Comparison of ENCODE assay signal across 35 mouse cellular contexts in genomic region chr2:125471721-125472120, GRCm38 (mm10). TPM values are rescaled to one million over a fixed set of nuclear protein-coding genes. Genes with fewer than 3 reads are reported as not detected.
DNase-seq lines count a peak whose midpoint lies in the region; ATAC-seq and TF ChIP-seq lines count a peak whose summit lies in the region.
"Had no signal": no experiment of that assay in that cellular context is flagged by ENCODE, and none has a peak within 500 bp of the region (broad histone marks: within the 10 kb centered on the region; RNA-seq: fewer than 3 reads in every experiment).

No protein-coding gene starts in this region.

- no peak for ATAC-seq in heart, embryonic 15.5 days (replicated peaks; ENCODE audit: insufficient number of reproducible peaks, insufficient read depth, low FRiP score, low read depth)
- ATAC-seq in Patski, result peak; percentile 85
- no peak for ATAC-seq in forebrain, embryonic 11.5 days (replicated peaks; ENCODE audit: low FRiP score)
- ATAC-seq: forebrain, embryonic 13.5 days; inflammation-experienced regulatory T-cells, adult 6 months; midbrain, embryonic 16.5 days had no signal

- no peak overlapping the region for H3K9ac ChIP-seq in heart, embryonic 15.5 days
- no peak overlapping the region for H3K9ac ChIP-seq in forebrain, embryonic 11.5 days (ENCODE audit: low read length)
- H3K9ac ChIP-seq: forebrain, embryonic 13.5 days; hindbrain, embryonic 15.5 days; kidney, embryonic 15.5 days; limb, embryonic 13.5 days; lung, embryonic 15.5 days; neural tube, embryonic 12.5 days had no signal

- CTCF ChIA-PET in Patski (lab: Charles Lee), result no interaction called here

- no peaks in the 10 kb centered on the region for H3K9me3 ChIP-seq in heart, embryonic 10.5 days
- H3K9me3 ChIP-seq in heart, embryonic 15.5 days (replicated peaks), result no peaks in the 10 kb centered on the region
- no peaks in the 10 kb centered on the region for H3K9me3 ChIP-seq in forebrain, embryonic 11.5 days (ENCODE audit: control insufficient read depth, low read length)
- H3K9me3 ChIP-seq: forebrain, embryonic 13.5 days; hindbrain, embryonic 15.5 days; kidney, embryonic 15.5 days; limb, embryonic 13.5 days; lung, embryonic 15.5 days; neural tube, embryonic 12.5 days had no signal

- 68% methylated on average over 4 of the region's 4 CpGs for WGBS in heart, embryonic 10.5 days
- 55% methylated on average over 4 of the region's 4 CpGs for WGBS in heart, embryonic 15.5 days
- 90% methylated on average over 4 of the region's 4 CpGs for WGBS in forebrain, embryonic 11.5 days

- H3K4me2 ChIP-seq in heart, embryonic 15.5 days, result no peak overlapping the region
- H3K4me2 ChIP-seq in forebrain, embryonic 11.5 days (ENCODE audit: low read depth, low read length, severe bottlenecking), result no peak overlapping the region
- H3K4me2 ChIP-seq: forebrain, embryonic 13.5 days; hindbrain, embryonic 15.5 days; kidney, embryonic 15.5 days; limb, embryonic 13.5 days; liver, embryonic 11.5 days; lung, embryonic 15.5 days; midbrain, embryonic 11.5 days; neural tube, embryonic 12.5 days had no signal

- in situ Hi-C loops in Patski (cut with MboI; ENCODE audit: low pct_unique_long_range_greater_than_20kb), result no loop called here

- peak overlapping the region; percentile 53; the same call in 1 of the 2 replicates for H3K27ac ChIP-seq in heart, embryonic 10.5 days
- H3K27ac ChIP-seq in heart, embryonic 15.5 days, result peak overlapping the region; percentile 83
- H3K27ac ChIP-seq in forebrain, embryonic 11.5 days (ENCODE audit: low read depth, low read length), result no peak overlapping the region
- H3K27ac ChIP-seq: forebrain, embryonic 13.5 days; hindbrain, embryonic 15.5 days; neural tube, embryonic 12.5 days had no signal

- TF ChIP-seq CTCF in Patski (IDR thresholded peaks at IDR 0.05), result no peak

- H3K4me3 ChIP-seq in heart, embryonic 10.5 days, result no peak overlapping the region
- no peak overlapping the region for H3K4me3 ChIP-seq in heart, embryonic 15.5 days
- no peak overlapping the region for H3K4me3 ChIP-seq in forebrain, embryonic 11.5 days (ENCODE audit: low read depth, low read length)
- H3K4me3 ChIP-seq: forebrain, embryonic 13.5 days; hindbrain, embryonic 15.5 days; kidney, embryonic 15.5 days; layer of hippocampus, adult 2 months; limb, embryonic 13.5 days; lung, embryonic 15.5 days; neural tube, embryonic 12.5 days had no signal

- H3K27me3 ChIP-seq in heart, embryonic 10.5 days (ENCODE audit: insufficient read depth, poor library complexity, severe bottlenecking), result no peaks in the 10 kb centered on the region
- H3K27me3 ChIP-seq in heart, embryonic 15.5 days, result no peaks in the 10 kb centered on the region
- H3K27me3 ChIP-seq in Patski, result no peaks in the 10 kb centered on the region
- no peaks in the 10 kb centered on the region for H3K27me3 ChIP-seq in forebrain, embryonic 11.5 days (ENCODE audit: control insufficient read depth, insufficient read depth, low read length)
- H3K27me3 ChIP-seq: CH12.LX; forebrain, embryonic 13.5 days; hindbrain, embryonic 15.5 days; kidney, embryonic 15.5 days; limb, embryonic 13.5 days; lung, embryonic 15.5 days; neural tube, embryonic 12.5 days had no signal

- H3K4me1 ChIP-seq in heart, embryonic 10.5 days, result peaks cover 40% of the 10 kb centered on the region
- peaks cover 35% of the 10 kb centered on the region for H3K4me1 ChIP-seq in heart, embryonic 15.5 days (replicated peaks)
- no peaks in the 10 kb centered on the region for H3K4me1 ChIP-seq in forebrain, embryonic 11.5 days (replicated peaks; ENCODE audit: control insufficient read depth, insufficient read depth, low read length)
- H3K4me1 ChIP-seq: forebrain, embryonic 13.5 days; hindbrain, embryonic 15.5 days; neural tube, embryonic 12.5 days had no signal

- intact Hi-C loops in heart, postnatal 14 days (cut with DNase I), result no loop called here

- POLR2A ChIA-PET in Patski (lab: Charles Lee), result no interaction called here

- peaks cover 22% of the 10 kb centered on the region; the same call in 1 of the 2 replicates for H3K36me3 ChIP-seq in heart, embryonic 10.5 days
- H3K36me3 ChIP-seq in heart, embryonic 15.5 days, result peaks cover 9% of the 10 kb centered on the region; the same call in 1 of the 2 replicates
- no peaks in the 10 kb centered on the region for H3K36me3 ChIP-seq in forebrain, embryonic 11.5 days (ENCODE audit: control insufficient read depth, insufficient read depth, low read length)
- H3K36me3 ChIP-seq: neural tube, embryonic 12.5 days had no signal

- DNase-seq in heart, embryonic 10.5 days (ENCODE audit: low spot score), result no peak
- no peak for DNase-seq in heart, adult 11 months
- no peak for DNase-seq in heart, postnatal 14 days
- peak; percentile 83 for DNase-seq in 3T3-L1 (ENCODE audit: low read depth, low spot score)
- no peak for DNase-seq in Patski (ENCODE audit: low read depth, low spot score)
- no peak for DNase-seq in forebrain, embryonic 11.5 days (ENCODE audit: low spot score)
- no peak for DNase-seq in adrenal gland, adult 8-10 months
- DNase-seq: adrenal gland, postnatal 25 days; B cell, adult 2 months; cerebellum, adult 18-20 months; cerebellum, postnatal 14 days; gastrocnemius, postnatal 25 days; kidney, adult 11 months; kidney, postnatal 25 days; lung, postnatal 36 days; right cerebral cortex, postnatal 4 days; thymus, adult 18-20 months; thymus, postnatal 25 days had no signal

RNA-seq across cellular contexts. Expression of gene Gm9913, which starts 33.2 kb away (rescaled TPM):
- 0.46 and 0.58 TPM in 2 replicates for polyA plus RNA-seq in heart, embryonic 10.5 days (2016; fragmentation: Nextera tagmentation; extraction: Ambion mirVana)
- polyA plus RNA-seq in heart, embryonic 15.5 days (2015; fragmentation: Nextera tagmentation; extraction: Ambion mirVana), result 0.23 and 0.53 TPM in 2 replicates
- total RNA-seq in heart, postnatal 14 days (2021), result under 1 TPM; 0.22 TPM
- 0.27 TPM for polyA plus RNA-seq in Patski (2021)
- polyA plus RNA-seq in forebrain, embryonic 11.5 days (2014; fragmentation: Nextera tagmentation; extraction: Ambion mirVana), result 0.27 and 0.31 TPM in 2 replicates
- total RNA-seq in adrenal gland, adult 8-10 months (2022), result under 1 TPM in 1 of 4 experiments, not detected in 3; 0.11 TPM
- total RNA-seq: adrenal gland, postnatal 25 days; CH12.LX; ES-E14; hematopoietic stem cell, adult 5-6 weeks; megakaryocyte, adult 5-6 weeks had no signal
- polyA plus RNA-seq: forebrain, embryonic 13.5 days; inflammation-experienced regulatory T-cells, adult 6 months; liver, embryonic 16.5 days had no signal

RNA-seq across cellular contexts. Expression of gene Fbn1, which starts 36.1 kb away (rescaled TPM):
- 16.8 and 20.0 TPM in 2 replicates for polyA plus RNA-seq in heart, embryonic 10.5 days (2016; fragmentation: Nextera tagmentation; extraction: Ambion mirVana)
- polyA plus RNA-seq in heart, embryonic 15.5 days (2015; fragmentation: Nextera tagmentation; extraction: Ambion mirVana), result 16.8 and 24.6 TPM in 2 replicates
- 100 to 1,000 TPM; 163 TPM for total RNA-seq in heart, postnatal 14 days (2021)
- polyA plus RNA-seq in Patski (2021), result 25.5 TPM
- 8.0 and 8.8 TPM in 2 replicates for polyA plus RNA-seq in forebrain, embryonic 11.5 days (2014; fragmentation: Nextera tagmentation; extraction: Ambion mirVana)
- 10 to 100 TPM; 11.4 to 25.4 (median 14.2) TPM for total RNA-seq in adrenal gland, adult 8-10 months (2022)
- polyA plus RNA-seq: inflammation-experienced regulatory T-cells, adult 6 months had no signal
